Mouse (Mus musculus) small intestine, adult 2 months (tissue): ENCODE results near the gene 6430531B16Rik.

Experiments used
- CTCF ChIP-seq: fragments of 200-500 bp; IDR thresholded peaks from 2 replicates; pipeline ENCODE4 v1.5.1; 2012; ENCODE audit warnings: low read depth, mild to moderate bottlenecking, control low read depth, inconsistent platforms, low read length, moderate library complexity, mixed read lengths; ENCODE audit not compliant: insufficient replicate concordance, insufficient read length; ENCODE audit errors: extremely low read depth
- POLR2A ChIP-seq: fragments of 200-500 bp; IDR thresholded peaks from 2 replicates; pipeline ENCODE4 v1.6.1; 2012; ENCODE audit warnings: low read depth, mild to moderate bottlenecking, control low read depth, inconsistent platforms, low read length, moderate library complexity

GRCm38 (mm10) chr7:139975471-139975870 lies 3.1 kb downstream of the 6430531B16Rik start:
- TF ChIP-seq CTCF (no peak), POLR2A (no peak)
